Mouse (Mus musculus) embryonic facial prominence, embryonic 13.5 days (tissue): Measurements from ENCODE around the gene Nfic. TPM values are rescaled to one million over a fixed set of nuclear protein-coding genes. Genes with fewer than 3 reads are reported as not detected.

Experiments
- ATAC-seq: fragments of 200-750 bp; cut with Nextera tagmentation; 2 replicates; pipeline ENCODE4 v1.8.0; 2017; ENCODE audit warnings: low read depth; ENCODE audit not compliant: insufficient number of reproducible peaks, insufficient read depth, low FRiP score, low TSS enrichment
- H3K27ac ChIP-seq: fragments of 300-500 bp; sonication (generic); 2 replicates; pipeline ENCODE4 v1.5.1; 2015; ENCODE audit warnings: moderate library complexity, mild to moderate bottlenecking, inconsistent platforms
- H3K27me3 ChIP-seq: fragments of 300-500 bp; sonication (generic); 2 replicates; pipeline ENCODE4 v1.6.1; 2015; ENCODE audit warnings: mild to moderate bottlenecking, inconsistent platforms
- H3K36me3 ChIP-seq: fragments of 300-500 bp; sonication (generic); 2 replicates; pipeline ENCODE4 v1.6.1; 2015; ENCODE audit warnings: mild to moderate bottlenecking, inconsistent platforms
- H3K4me1 ChIP-seq: fragments of 300-500 bp; sonication (generic); 2 replicates; pipeline ENCODE4 v1.6.1; 2015; ENCODE audit warnings: inconsistent platforms
- H3K4me2 ChIP-seq: fragments of 300-500 bp; sonication (generic); 2 replicates; pipeline ENCODE4 v1.6.1; 2015; ENCODE audit warnings: moderate library complexity, mild to moderate bottlenecking, inconsistent platforms
- H3K4me3 ChIP-seq: fragments of 300-500 bp; sonication (generic); 2 replicates; pipeline ENCODE4 v1.5.1; 2015; ENCODE audit warnings: mild to moderate bottlenecking, inconsistent platforms
- H3K9ac ChIP-seq: fragments of 300-500 bp; sonication (generic); 2 replicates; pipeline ENCODE4 v1.6.1; 2015; ENCODE audit warnings: mild to moderate bottlenecking, inconsistent platforms
- H3K9me3 ChIP-seq: fragments of 300-500 bp; sonication (generic); 2 replicates; pipeline ENCODE4 v1.6.1; 2016; ENCODE audit warnings: inconsistent platforms
- WGBS: fragments of 180-500 bp; shearing (Covaris S2); methylation state at CpG from one replicate; pipeline ENCODE4 v1.1.7; 2015; ENCODE audit warnings: mixed read lengths; 5-methylcytosine and 5-hydroxymethylcytosine counted together
- polyA plus RNA-seq: library from polyadenylated mRNA; unstranded; fragments of >200 nt; fragmentation: Nextera tagmentation; extraction: Ambion mirVana; gene quantifications from 2 replicates; pipeline ENCODE4 v1.2.1, GENCODE M21; 2015

Gene Nfic
- polyA plus RNA-seq, 1 experiment from 2014 or later: 96.1 TPM

- H3K4me2 ChIP-seq: no peak overlapping the region
- 88% methylated on average over 40 of the region's 40 CpGs for WGBS
These were observed 35.2 kb downstream of the Nfic start for GRCm38 (mm10) chr10:81420191-81420767.

GRCm38 (mm10) chr10:81419111-81419928, 36.1 kb downstream of the Nfic start:
- Histone ChIP-seq H3K27me3 (peaks cover 4% of the 10 kb centered on the region; the same call in 1 of the 2 replicates), H3K9ac (peak overlapping the region; percentile 54; the same call in 1 of the 2 replicates)
- 91% methylated on average over 10 of the region's 10 CpGs for WGBS

More at GRCm38 (mm10) chr10:81420191-81420767, 35.2 kb downstream of the Nfic start:
- H3K36me3 ChIP-seq: peaks cover 30% of the 10 kb centered on the region
- H3K9ac ChIP-seq: no peak overlapping the region
- H3K27ac ChIP-seq: no peak overlapping the region
- peaks cover 10% of the 10 kb centered on the region for H3K27me3 ChIP-seq
- H3K4me3 ChIP-seq: no peak overlapping the region
- no peak for ATAC-seq
- no peaks in the 10 kb centered on the region for H3K9me3 ChIP-seq
- H3K4me1 ChIP-seq: peaks cover 56% of the 10 kb centered on the region

GRCm38 (mm10) chr10:81418216-81419070, 37.0 kb downstream of the Nfic start:
- peak overlapping the region; percentile 94 for H3K27ac ChIP-seq

More at GRCm38 (mm10) chr10:81419111-81419928, 36.1 kb downstream of the Nfic start:
- no peak for ATAC-seq
- Histone ChIP-seq H3K4me1 (peaks cover 56% of the 10 kb centered on the region), H3K4me2 (no peak overlapping the region), H3K36me3 (peaks cover 32% of the 10 kb centered on the region), H3K4me3 (no peak overlapping the region), H3K9me3 (no peaks in the 10 kb centered on the region), H3K27ac (0 out of 2 replicates have a peak overlapping the region, but pooled peaks have one; percentile 94)

DNA sequence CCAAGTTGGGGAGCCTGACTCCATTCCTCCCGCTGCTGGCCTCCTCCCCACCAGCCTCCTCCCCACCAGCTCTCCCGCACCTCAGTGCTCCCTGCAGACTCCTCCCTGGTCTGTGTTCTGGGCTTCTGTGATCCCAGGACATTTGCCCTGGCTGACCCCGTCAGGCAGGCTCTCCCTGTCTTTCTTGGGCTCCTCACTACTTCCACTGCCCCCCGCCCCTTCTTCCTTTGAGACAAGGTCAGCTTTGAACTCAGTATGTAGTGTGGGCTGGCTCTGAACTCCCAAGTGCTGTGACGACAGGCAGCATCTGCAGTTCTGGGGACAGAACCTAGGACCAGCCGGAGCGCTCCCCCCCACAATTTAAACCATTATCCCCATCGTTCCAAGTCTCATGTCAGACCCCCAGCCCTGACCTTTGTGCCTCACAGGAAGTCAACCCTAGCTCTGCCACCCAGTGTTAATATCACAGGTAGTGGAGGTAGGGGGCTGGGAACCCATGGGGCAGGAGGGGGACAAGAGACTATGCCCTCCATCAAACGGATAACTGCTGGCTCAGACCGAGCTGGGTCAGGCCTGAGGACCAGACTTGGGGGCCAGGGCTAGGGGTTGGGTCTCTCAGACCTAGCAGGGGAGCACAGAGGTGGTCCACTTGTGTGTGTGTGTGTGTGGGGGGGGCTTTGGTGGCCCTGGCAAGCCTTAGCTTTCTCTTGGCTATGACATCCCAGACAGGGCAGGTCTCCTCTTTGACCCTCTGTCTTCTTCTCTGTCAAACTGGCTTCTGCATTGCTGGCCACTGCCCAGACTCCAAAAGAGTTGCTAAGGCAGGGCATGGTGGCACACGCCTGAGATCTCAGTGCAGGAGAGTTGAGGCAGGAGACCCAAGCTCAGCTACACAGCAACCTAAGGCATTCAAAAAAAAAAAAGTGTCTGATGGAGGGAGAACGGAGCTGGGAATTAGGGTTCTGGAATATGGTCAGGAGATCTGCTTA, 37.9 kb downstream of the Nfic start:
- peak overlapping the region; percentile 62 for H3K4me2 ChIP-seq
- peak overlapping the region; percentile 94 for H3K27ac ChIP-seq
- H3K36me3 ChIP-seq: peaks cover 44% of the 10 kb centered on the region
- peak overlapping the region; percentile 35 for H3K4me3 ChIP-seq
- peak overlapping the region; percentile 69 for H3K9ac ChIP-seq
- H3K4me1 ChIP-seq: peaks cover 68% of the 10 kb centered on the region
- WGBS: 42% methylated on average over 12 of the region's 12 CpGs
- H3K27me3 ChIP-seq: no peaks in the 10 kb centered on the region
- peak; percentile 3; the same call in 1 of the 2 replicates for ATAC-seq
- no peaks in the 10 kb centered on the region for H3K9me3 ChIP-seq

More at GRCm38 (mm10) chr10:81418216-81419070, 37.0 kb downstream of the Nfic start:
- Histone ChIP-seq H3K9me3 (no peaks in the 10 kb centered on the region), H3K4me1 (peaks cover 58% of the 10 kb centered on the region), H3K27me3 (no peaks in the 10 kb centered on the region), H3K4me2 (no peak overlapping the region), H3K4me3 (no peak overlapping the region), H3K9ac (peak overlapping the region; percentile 54; the same call in 1 of the 2 replicates), H3K36me3 (peaks cover 35% of the 10 kb centered on the region)
- 41% methylated on average over 11 of the region's 11 CpGs for WGBS
- ATAC-seq: no peak

DNA sequence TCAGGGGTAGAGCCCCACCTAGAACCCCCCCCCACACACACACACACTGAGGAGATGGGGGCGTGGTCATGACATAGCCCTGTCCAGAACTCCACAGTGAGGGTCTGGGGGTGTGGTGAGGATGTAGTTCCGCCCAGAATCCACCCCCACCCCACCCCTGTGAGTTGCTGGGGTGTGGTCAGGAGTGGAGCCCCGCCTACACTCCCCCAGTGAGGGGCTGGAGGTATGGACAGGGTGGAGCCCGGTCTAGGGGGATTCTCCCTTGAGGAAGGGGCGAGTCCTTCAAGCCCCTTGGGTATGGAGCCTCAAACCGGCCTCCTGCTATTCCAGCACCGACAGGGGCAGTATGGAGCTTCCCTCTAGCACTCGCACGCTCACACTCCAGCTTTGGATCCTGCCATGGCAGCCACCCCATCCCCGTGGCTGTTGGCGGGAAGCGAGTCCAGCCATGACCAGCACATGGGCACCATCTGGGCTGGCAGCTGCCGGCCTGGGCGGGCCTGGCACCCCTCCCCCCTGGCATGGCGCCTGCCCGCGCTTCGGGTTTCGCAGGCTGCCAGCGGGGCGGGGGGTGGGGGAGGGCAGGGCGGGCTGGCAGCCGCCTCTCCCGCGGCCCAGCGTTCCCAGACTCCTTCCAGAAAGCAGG, 38.7 kb downstream of the Nfic start:
- Histone ChIP-seq H3K4me2 (peak overlapping the region; percentile 62), H3K27ac (peak overlapping the region; percentile 94), H3K9me3 (no peaks in the 10 kb centered on the region), H3K27me3 (no peaks in the 10 kb centered on the region), H3K9ac (peak overlapping the region; percentile 69), H3K36me3 (peaks cover 50% of the 10 kb centered on the region), H3K4me3 (peak overlapping the region; percentile 35), H3K4me1 (peaks cover 76% of the 10 kb centered on the region)
- ATAC-seq: peak; percentile 73
- WGBS: 1% methylated on average over 22 of the region's 26 CpGs

DNA sequence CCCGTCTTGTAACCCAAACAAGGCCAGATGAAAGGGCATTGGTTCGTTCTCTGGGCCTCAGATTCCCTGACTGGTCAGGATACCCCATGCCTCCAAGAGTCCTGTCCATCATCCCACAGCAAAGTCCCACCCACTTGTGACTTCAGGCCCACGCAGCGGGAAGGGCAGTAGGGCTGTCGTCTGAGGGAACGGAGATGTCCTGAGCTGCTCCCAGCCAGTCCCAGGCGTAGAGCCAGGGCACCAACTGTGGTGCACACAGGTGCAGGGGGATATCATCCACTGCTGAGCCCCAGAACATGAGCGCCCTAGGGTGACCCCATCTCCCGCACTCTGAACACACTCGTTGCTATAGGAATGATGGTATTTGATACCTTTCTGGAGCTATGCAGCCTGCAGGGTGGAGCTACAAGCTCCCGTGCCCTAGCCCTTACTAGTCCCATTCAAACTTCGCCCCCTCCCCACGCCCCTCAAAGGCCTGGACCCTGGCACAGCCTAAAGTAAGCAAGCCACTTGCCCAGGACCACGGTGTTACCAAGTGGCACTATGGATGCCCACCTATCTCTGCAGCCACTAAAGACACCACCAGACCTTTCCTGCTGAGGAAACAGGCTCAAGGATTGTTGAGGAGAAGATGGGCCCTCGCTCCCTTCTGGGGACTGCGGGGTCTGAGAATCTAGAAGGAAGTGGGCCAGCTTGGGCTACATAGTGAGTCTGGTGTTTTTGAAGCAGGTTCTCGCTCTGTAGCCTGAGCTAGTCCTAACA, 39.7 kb downstream of the Nfic start:
- ATAC-seq: no peak
- WGBS: 54% methylated on average over 17 of the region's 17 CpGs
- H3K27ac ChIP-seq: peak overlapping the region; percentile 94
- H3K36me3 ChIP-seq: peaks cover 50% of the 10 kb centered on the region
- 0 out of 2 replicates have a peak overlapping the region, but pooled peaks have one; percentile 9 for H3K4me2 ChIP-seq
- H3K9ac ChIP-seq: peak overlapping the region; percentile 21; the same call in 1 of the 2 replicates
- peaks cover 86% of the 10 kb centered on the region for H3K4me1 ChIP-seq
- no peaks in the 10 kb centered on the region for H3K27me3 ChIP-seq
- H3K4me3 ChIP-seq: no peak overlapping the region
- H3K9me3 ChIP-seq: no peaks in the 10 kb centered on the region

GRCm38 (mm10) chr10:81415146-81415545, 40.3 kb downstream of the Nfic start:
- Histone ChIP-seq H3K9ac (0 out of 2 replicates have a peak overlapping the region, but pooled peaks have one; percentile 21), H3K4me3 (no peak overlapping the region), H3K4me2 (no peak overlapping the region), H3K4me1 (peaks cover 90% of the 10 kb centered on the region), H3K27ac (peak overlapping the region; percentile 94; the same call in 1 of the 2 replicates), H3K27me3 (no peaks in the 10 kb centered on the region), H3K9me3 (no peaks in the 10 kb centered on the region), H3K36me3 (peaks cover 48% of the 10 kb centered on the region)
- 84% methylated on average over 5 of the region's 5 CpGs for WGBS
- ATAC-seq: no peak

DNA sequence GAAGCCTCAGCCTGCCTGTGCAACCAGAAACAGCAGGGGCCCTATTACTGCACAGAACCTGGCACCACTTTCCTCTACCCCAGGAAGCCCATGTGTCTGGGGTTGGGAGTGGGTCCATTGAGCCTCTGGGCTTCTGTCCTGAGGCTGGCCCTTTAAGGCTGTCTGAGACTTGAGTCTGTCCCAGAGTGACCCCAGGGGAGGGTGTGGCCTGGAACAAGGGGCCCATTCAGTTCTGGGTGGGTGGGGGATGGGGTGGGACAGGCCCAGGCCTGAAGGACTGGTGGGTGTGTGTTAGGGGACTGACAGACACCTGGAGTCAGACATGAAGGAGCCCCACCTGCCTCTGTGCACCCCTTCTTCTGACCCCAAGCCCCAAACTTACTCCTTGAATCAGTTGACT, 40.8 kb downstream of the Nfic start:
- peak overlapping the region; percentile 40; the same call in 1 of the 2 replicates for H3K4me2 ChIP-seq
- ATAC-seq: no peak
- peaks cover 94% of the 10 kb centered on the region for H3K4me1 ChIP-seq
- H3K9ac ChIP-seq: 0 out of 2 replicates have a peak overlapping the region, but pooled peaks have one; percentile 21
- H3K27me3 ChIP-seq: no peaks in the 10 kb centered on the region
- peak overlapping the region; percentile 55; the same call in 1 of the 2 replicates for H3K27ac ChIP-seq
- H3K9me3 ChIP-seq: no peaks in the 10 kb centered on the region
- no peak overlapping the region for H3K4me3 ChIP-seq
- H3K36me3 ChIP-seq: peaks cover 43% of the 10 kb centered on the region
